ENCODE assay signal across 12 mouse cellular contexts in genomic region chr16:35465808-35466351, GRCm38 (mm10). TPM values are rescaled to one million over a fixed set of nuclear protein-coding genes. Genes with fewer than 3 reads are reported as not detected.
DNase-seq lines count a peak whose midpoint lies in the region; ATAC-seq and TF ChIP-seq lines count a peak whose summit lies in the region.
"Had no signal": no experiment of that assay in that cellular context is flagged by ENCODE, and none has a peak within 500 bp of the region (broad histone marks: within the 10 kb centered on the region; RNA-seq: fewer than 3 reads in every experiment).

No protein-coding gene starts in this region.

- peak; percentile 17 for DNase-seq in gastrocnemius, postnatal 10 days
- DNase-seq in gastrocnemius, adult 2 months = no peak
- peak; percentile 78 for DNase-seq in midbrain, postnatal 0 days (ENCODE audit: low spot score)
- no peak for DNase-seq in midbrain, embryonic 11.5 days (ENCODE audit: low spot score, missing footprints)
- peak; percentile 6 for DNase-seq in skeletal muscle tissue, adult 2 months (ENCODE audit: low read depth, low spot score)
- no peak for DNase-seq in thymus, adult 18-20 months
- no peak for DNase-seq in urinary bladder, adult 2 months (ENCODE audit: low spot score)
- DNase-seq: thymus, postnatal 14 days had no signal

- no peak for TF ChIP-seq CTCF in gastrocnemius, adult 2 months (IDR thresholded peaks at IDR 0.05)
- TF ChIP-seq CTCF in midbrain, postnatal 0 days (IDR thresholded peaks at IDR 0.05) = no peak

- no peak for ATAC-seq in midbrain, postnatal 0 days (ENCODE audit: low FRiP score)
- ATAC-seq in midbrain, embryonic 11.5 days (ENCODE audit: low FRiP score) = no peak
- ATAC-seq in heart, embryonic 14.5 days (ENCODE audit: insufficient number of reproducible peaks, insufficient read depth, low FRiP score, low read depth) = no peak
- ATAC-seq: CD4-positive, CD25-positive, alpha-beta regulatory T cell, adult 4 months had no signal

- no peaks in the 10 kb centered on the region for H3K27me3 ChIP-seq in midbrain, postnatal 0 days (ENCODE audit: insufficient read depth, low read length)
- no peaks in the 10 kb centered on the region for H3K27me3 ChIP-seq in midbrain, embryonic 11.5 days (ENCODE audit: control insufficient read depth, insufficient read depth, low read length)
- H3K27me3 ChIP-seq in heart, embryonic 14.5 days (ENCODE audit: control insufficient read depth, insufficient read depth, low read length) = no peaks in the 10 kb centered on the region
- H3K27me3 ChIP-seq: embryonic facial prominence, embryonic 12.5 days had no signal

- no peak overlapping the region for H3K4me3 ChIP-seq in gastrocnemius, adult 2 months
- H3K4me3 ChIP-seq in midbrain, postnatal 0 days (ENCODE audit: low read depth, low read length) = no peak overlapping the region
- no peak overlapping the region for H3K4me3 ChIP-seq in midbrain, embryonic 11.5 days (ENCODE audit: low read depth, low read length)
- no peak overlapping the region for H3K4me3 ChIP-seq in heart, embryonic 14.5 days (ENCODE audit: control insufficient read depth in 1 of 2, insufficient read depth in 1 of 2, low read depth in 1 of 2, low read length in 2 of 2)
- H3K4me3 ChIP-seq: embryonic facial prominence, embryonic 12.5 days; limb, embryonic 10.5 days had no signal

- H3K4me2 ChIP-seq in midbrain, postnatal 0 days (ENCODE audit: low read depth, low read length, poor library complexity, severe bottlenecking) = no peak overlapping the region
- no peak overlapping the region for H3K4me2 ChIP-seq in midbrain, embryonic 11.5 days
- H3K4me2 ChIP-seq in heart, embryonic 14.5 days (ENCODE audit: low read length) = no peak overlapping the region
- H3K4me2 ChIP-seq: embryonic facial prominence, embryonic 12.5 days had no signal

- peaks cover 6% of the 10 kb centered on the region; the same call in 1 of the 2 replicates for H3K4me1 ChIP-seq in midbrain, postnatal 0 days (ENCODE audit: insufficient read depth, low read length)
- peaks cover 18% of the 10 kb centered on the region for H3K4me1 ChIP-seq in midbrain, embryonic 11.5 days (ENCODE audit: control insufficient read depth, insufficient read depth, low read length)
- H3K4me1 ChIP-seq in heart, embryonic 14.5 days (ENCODE audit: control insufficient read depth in 2 of 2, insufficient read depth in 2 of 2, low read length in 2 of 2) = peaks cover 19 to 23% of the 10 kb centered on the region in 2 experiments
- H3K4me1 ChIP-seq: embryonic facial prominence, embryonic 12.5 days; limb, embryonic 10.5 days had no signal

- intact Hi-C loops in gastrocnemius, adult 2 months (cut with DNase I) = no loop called here

- no peaks in the 10 kb centered on the region for H3K36me3 ChIP-seq in midbrain, postnatal 0 days (ENCODE audit: insufficient read depth, low read length)
- H3K36me3 ChIP-seq in midbrain, embryonic 11.5 days (ENCODE audit: control insufficient read depth, insufficient read depth, low read length) = no peaks in the 10 kb centered on the region
- peaks cover 27% of the 10 kb centered on the region for H3K36me3 ChIP-seq in heart, embryonic 14.5 days (ENCODE audit: control insufficient read depth, insufficient read depth, low read length)

- no peak overlapping the region for H3K27ac ChIP-seq in gastrocnemius, adult 2 months
- no peak overlapping the region for H3K27ac ChIP-seq in midbrain, postnatal 0 days (ENCODE audit: low read depth, low read length)
- no peak overlapping the region for H3K27ac ChIP-seq in midbrain, embryonic 11.5 days (ENCODE audit: low read depth, low read length)
- H3K27ac ChIP-seq in heart, embryonic 14.5 days (replicated peaks in 1 of 2; ENCODE audit: control insufficient read depth in 1 of 2, insufficient read depth in 1 of 2, low read depth in 2 of 2, low read length in 2 of 2) = peak overlapping the region; percentile 37 to 81
- H3K27ac ChIP-seq: embryonic facial prominence, embryonic 12.5 days; limb, embryonic 10.5 days had no signal

- H3K9me3 ChIP-seq in midbrain, postnatal 0 days (ENCODE audit: low read length) = no peaks in the 10 kb centered on the region
- H3K9me3 ChIP-seq in midbrain, embryonic 11.5 days (ENCODE audit: control insufficient read depth, low read length) = no peaks in the 10 kb centered on the region
- no peaks in the 10 kb centered on the region for H3K9me3 ChIP-seq in heart, embryonic 14.5 days (ENCODE audit: control insufficient read depth, low read length)
- H3K9me3 ChIP-seq: embryonic facial prominence, embryonic 12.5 days; limb, embryonic 10.5 days had no signal

- H3K9ac ChIP-seq in midbrain, postnatal 0 days (replicated peaks; ENCODE audit: low read length, poor library complexity, severe bottlenecking) = no peak overlapping the region
- H3K9ac ChIP-seq in midbrain, embryonic 11.5 days (ENCODE audit: low read length) = no peak overlapping the region
- peak overlapping the region; percentile 28; the same call in 1 of the 2 replicates for H3K9ac ChIP-seq in heart, embryonic 14.5 days (ENCODE audit: low read length)
- H3K9ac ChIP-seq: embryonic facial prominence, embryonic 12.5 days had no signal

- 76% methylated on average over 4 of the region's 4 CpGs for WGBS in midbrain, postnatal 0 days
- 88% methylated on average over 4 of the region's 4 CpGs for WGBS in midbrain, embryonic 11.5 days
- 42% methylated on average over 4 of the region's 4 CpGs for WGBS in heart, embryonic 14.5 days

RNA-seq across cellular contexts. Expression of gene Pdia5, which starts 24.8 kb away (rescaled TPM):
- 10 to 100 TPM in 1 of 2 experiments, 1 to 10 TPM in 1; 7.5 to 12.4 TPM for total RNA-seq in gastrocnemius, postnatal 10 days (2021)
- 1 to 10 TPM; 1.2 to 2.5 TPM for total RNA-seq in gastrocnemius, adult 2 months (2021)
- 2.6 and 4.3 TPM in 2 replicates for total RNA-seq in midbrain, postnatal 0 days (2014; rRNA removed)
- 7.7 and 8.0 TPM in 2 replicates for polyA plus RNA-seq in midbrain, postnatal 0 days (2015; fragmentation: Nextera tagmentation; extraction: Ambion mirVana)
- 8.7 and 9.6 TPM in 2 replicates for polyA plus RNA-seq in midbrain, embryonic 11.5 days (2014; fragmentation: Nextera tagmentation; extraction: Ambion mirVana)
- 12.8 and 14.7 TPM in 2 replicates for polyA plus RNA-seq in heart, embryonic 14.5 days (2014; fragmentation: Nextera tagmentation; extraction: Ambion mirVana)
- polyA plus RNA-seq in urinary bladder, adult 2 months (2012; rRNA removed) = 15.6 and 18.6 TPM in 2 replicates
- polyA plus RNA-seq: CD4-positive, CD25-positive, alpha-beta regulatory T cell, adult 4 months had no signal

Comparison
In these comparisons a context has a peak if more than half of its experiments do, and no peak if none do; other contexts are left out.
1. DNase-seq: peak in gastrocnemius, postnatal 10 days (single experiment), midbrain, postnatal 0 days (single experiment) and skeletal muscle tissue, adult 2 months (single experiment); none in gastrocnemius, adult 2 months (single experiment), midbrain, embryonic 11.5 days (single experiment), thymus, adult 18-20 months (0 of 2) and urinary bladder, adult 2 months (single experiment).
2. H3K27ac ChIP-seq: peak in heart, embryonic 14.5 days (2 of 2); none in gastrocnemius, adult 2 months (single experiment), midbrain, postnatal 0 days (single experiment) and midbrain, embryonic 11.5 days (single experiment).